Mouse (Mus musculus) intestine, embryonic 16.5 days (tissue): ENCODE data around the gene Elmo1. TPM values are rescaled to one million over a fixed set of nuclear protein-coding genes. Genes with fewer than 3 reads are reported as not detected.

ENCODE experiments used
- ATAC-seq: fragments of 200-750 bp; cut with Nextera tagmentation; 2 replicates; pipeline ENCODE4 v1.8.0; 2017; ENCODE audit warnings: moderate TSS enrichment, moderate library complexity
- H3K27ac ChIP-seq: fragments of 300-500 bp; sonication (generic); 2 replicates; pipeline ENCODE4 v1.5.1; 2014; ENCODE audit warnings: mild to moderate bottlenecking, low read length
- H3K27me3 ChIP-seq: fragments of 300-500 bp; sonication (generic); replicated peaks from 2 replicates; pipeline ENCODE4 v1.6.1; 2014; ENCODE audit warnings: low read length, control low read depth, mixed read lengths; ENCODE audit not compliant: control insufficient read depth, insufficient read depth
- H3K36me3 ChIP-seq: fragments of 300-500 bp; sonication (generic); 2 replicates; pipeline ENCODE4 v1.6.1; 2014; ENCODE audit warnings: low read length, control low read depth; ENCODE audit not compliant: control insufficient read depth, insufficient read depth
- H3K4me1 ChIP-seq: fragments of 300-500 bp; sonication (generic); 2 replicates; pipeline ENCODE4 v1.6.1; 2014; ENCODE audit warnings: low read length, control low read depth, mixed read lengths; ENCODE audit not compliant: control insufficient read depth, insufficient read depth
- H3K4me2 ChIP-seq: fragments of 300-500 bp; sonication (generic); 2 replicates; pipeline ENCODE4 v1.6.1; 2014; ENCODE audit warnings: low read depth, low read length, control low read depth
- H3K4me3 ChIP-seq: fragments of 300-500 bp; sonication (generic); 2 replicates; pipeline ENCODE4 v1.5.1; 2014; ENCODE audit warnings: mild to moderate bottlenecking, low read length
- H3K9ac ChIP-seq: fragments of 300-500 bp; sonication (generic); 2 replicates; pipeline ENCODE4 v1.6.1; 2014; ENCODE audit warnings: low read depth, low read length
- H3K9me3 ChIP-seq: fragments of 300-500 bp; sonication (generic); 2 replicates; pipeline ENCODE4 v1.6.1; 2016; ENCODE audit warnings: low read length, control low read depth; ENCODE audit not compliant: control insufficient read depth
- WGBS: fragments of 180-500 bp; shearing (Covaris S2); extraction: QIAGEN DNeasy Blood & Tissue Kit; methylation state at CpG from one replicate; pipeline ENCODE4 v1.1.7; 2014; 5-methylcytosine and 5-hydroxymethylcytosine counted together
- polyA plus RNA-seq: library from polyadenylated mRNA; unstranded; fragments of >200 nt; fragmentation: Nextera tagmentation; extraction: Ambion mirVana; gene quantifications from 2 replicates; pipeline ENCODE4 v1.2.1, GENCODE M21; 2015

The Elmo1 gene
- polyA plus RNA-seq, 1 experiment from 2014 or later: 14.4 TPM

- ATAC-seq: no peak
- no peak overlapping the region for H3K9ac ChIP-seq
- H3K27me3 ChIP-seq: no peaks in the 10 kb centered on the region
- no peaks in the 10 kb centered on the region for H3K36me3 ChIP-seq
- no peak overlapping the region for H3K27ac ChIP-seq
- no peaks in the 10 kb centered on the region for H3K9me3 ChIP-seq
- no peaks in the 10 kb centered on the region for H3K4me1 ChIP-seq
- WGBS: 67% methylated on average over 5 of the region's 5 CpGs
- no peak overlapping the region for H3K4me2 ChIP-seq
- no peak overlapping the region for H3K4me3 ChIP-seq
Observed at GRCm38 (mm10) chr13:20306180-20307177, 216.1 kb downstream of the Elmo1 start.

GRCm38 (mm10) chr13:20307381-20307780, 217.0 kb downstream of the Elmo1 start:
- H3K36me3 ChIP-seq: no peaks in the 10 kb centered on the region
- H3K9ac ChIP-seq: no peak overlapping the region
- no peak overlapping the region for H3K27ac ChIP-seq
- H3K4me1 ChIP-seq: no peaks in the 10 kb centered on the region
- H3K4me2 ChIP-seq: no peak overlapping the region
- no peak overlapping the region for H3K4me3 ChIP-seq
- H3K27me3 ChIP-seq: no peaks in the 10 kb centered on the region
- H3K9me3 ChIP-seq: no peaks in the 10 kb centered on the region
- no peak for ATAC-seq
- WGBS: 82% methylated on average over 2 of the region's 2 CpGs

- ATAC-seq: no peak
- no peaks in the 10 kb centered on the region for H3K36me3 ChIP-seq
- H3K9ac ChIP-seq: no peak overlapping the region
- no peak overlapping the region for H3K4me3 ChIP-seq
- no peaks in the 10 kb centered on the region for H3K9me3 ChIP-seq
- no peaks in the 10 kb centered on the region for H3K27me3 ChIP-seq
- H3K4me2 ChIP-seq: no peak overlapping the region
- no peak overlapping the region for H3K27ac ChIP-seq
- no peaks in the 10 kb centered on the region for H3K4me1 ChIP-seq
- WGBS: 16% methylated on average over 3 of the region's 3 CpGs
Observed at GRCm38 (mm10) chr13:20311612-20312011, 221.2 kb downstream of the Elmo1 start.

- no peaks in the 10 kb centered on the region for H3K9me3 ChIP-seq
- no peak overlapping the region for H3K4me3 ChIP-seq
- ATAC-seq: no peak
- no peak overlapping the region for H3K4me2 ChIP-seq
- H3K9ac ChIP-seq: no peak overlapping the region
- no peaks in the 10 kb centered on the region for H3K4me1 ChIP-seq
- 87% methylated on average over 6 of the region's 6 CpGs for WGBS
- no peaks in the 10 kb centered on the region for H3K36me3 ChIP-seq
- H3K27ac ChIP-seq: no peak overlapping the region
- no peaks in the 10 kb centered on the region for H3K27me3 ChIP-seq
Observed at GRCm38 (mm10) chr13:20313345-20313744, 222.9 kb downstream of the Elmo1 start.

- Histone ChIP-seq H3K27me3 (no peaks in the 10 kb centered on the region), H3K9ac (no peak overlapping the region), H3K36me3 (no peaks in the 10 kb centered on the region), H3K4me3 (no peak overlapping the region), H3K4me2 (no peak overlapping the region), H3K9me3 (no peaks in the 10 kb centered on the region), H3K4me1 (no peaks in the 10 kb centered on the region), H3K27ac (no peak overlapping the region)
- 74% methylated on average over 11 of the region's 11 CpGs for WGBS
- no peak for ATAC-seq
Observed at GRCm38 (mm10) chr13:20316139-20316538, 225.7 kb downstream of the Elmo1 start.

- Histone ChIP-seq H3K36me3 (no peaks in the 10 kb centered on the region), H3K27me3 (no peaks in the 10 kb centered on the region), H3K4me2 (no peak overlapping the region), H3K9me3 (no peaks in the 10 kb centered on the region), H3K27ac (no peak overlapping the region), H3K4me3 (no peak overlapping the region), H3K9ac (no peak overlapping the region), H3K4me1 (no peaks in the 10 kb centered on the region)
- 92% methylated on average over 3 of the region's 3 CpGs for WGBS
- ATAC-seq: no peak
Observed at GRCm38 (mm10) chr13:20318615-20319219, 228.3 kb downstream of the Elmo1 start.

- Histone ChIP-seq H3K9me3 (no peaks in the 10 kb centered on the region), H3K4me2 (no peak overlapping the region)
- 87% methylated on average over 5 of the region's 5 CpGs for WGBS
Observed at GRCm38 (mm10) chr13:20320232-20320631, 229.8 kb downstream of the Elmo1 start.

GRCm38 (mm10) chr13:20323478-20323877, 233.1 kb downstream of the Elmo1 start:
- 69% methylated on average over 4 of the region's 4 CpGs for WGBS
- Histone ChIP-seq H3K4me2 (no peak overlapping the region), H3K4me3 (no peak overlapping the region), H3K27me3 (no peaks in the 10 kb centered on the region), H3K4me1 (no peaks in the 10 kb centered on the region), H3K9me3 (no peaks in the 10 kb centered on the region), H3K36me3 (no peaks in the 10 kb centered on the region), H3K27ac (no peak overlapping the region), H3K9ac (no peak overlapping the region)
- ATAC-seq: no peak

More at GRCm38 (mm10) chr13:20320232-20320631, 229.8 kb downstream of the Elmo1 start:
- Histone ChIP-seq H3K4me1 (no peaks in the 10 kb centered on the region), H3K27ac (no peak overlapping the region), H3K36me3 (no peaks in the 10 kb centered on the region), H3K4me3 (no peak overlapping the region), H3K9ac (no peak overlapping the region), H3K27me3 (no peaks in the 10 kb centered on the region)
- ATAC-seq: no peak

GRCm38 (mm10) chr13:20327064-20327463, 236.7 kb downstream of the Elmo1 start:
- no peak overlapping the region for H3K4me2 ChIP-seq
- no peaks in the 10 kb centered on the region for H3K4me1 ChIP-seq
- WGBS: 93% methylated on average over 4 of the region's 4 CpGs
- no peak for ATAC-seq
- H3K36me3 ChIP-seq: no peaks in the 10 kb centered on the region
- H3K27me3 ChIP-seq: no peaks in the 10 kb centered on the region
- no peak overlapping the region for H3K9ac ChIP-seq
- no peak overlapping the region for H3K4me3 ChIP-seq
- H3K9me3 ChIP-seq: no peaks in the 10 kb centered on the region
- H3K27ac ChIP-seq: no peak overlapping the region
